Mouse (Mus musculus): ENCODE data around the gene Chrm1. TPM values are rescaled to one million over a fixed set of nuclear protein-coding genes. Genes with fewer than 3 reads are reported as not detected.
A peak's percentile ranks its signal among the peaks of the same experiment; 100 is the strongest.

Gene Chrm1
- polyA plus RNA-seq, 1 experiment from 2014 or later: 0.98 TPM

- Histone ChIP-seq H3K9me3 (ENCODE audit: control insufficient read depth) (no peaks in the 10 kb centered on the region), H3K27me3 (replicated peaks; ENCODE audit: control insufficient read depth, insufficient read depth, low read length) (0 out of 2 replicates have a peak, but pooled peaks cover 3% of the 10 kb centered on the region), H3K4me1 (replicated peaks; ENCODE audit: control insufficient read depth, insufficient read depth, low read length) (0 out of 2 replicates have a peak, but pooled peaks cover 3% of the 10 kb centered on the region), H3K27ac (ENCODE audit: low read depth, low read length) (no peak overlapping the region), H3K4me2 (replicated peaks; ENCODE audit: low read depth) (peak overlapping the region; percentile 78), H3K4me3 (ENCODE audit: low read depth, low read length) (peak overlapping the region; percentile 32), H3K36me3 (ENCODE audit: control insufficient read depth, insufficient read depth) (no peaks in the 10 kb centered on the region), H3K9ac (ENCODE audit: low read depth, low read length) (no peak overlapping the region)
- peak; percentile 75 for TF ChIP-seq CTCF (IDR thresholded peaks at IDR 0.05; ENCODE audit: low read depth)
- 7% methylated on average over 11 of the region's 11 CpGs for WGBS
- ATAC-seq: no peak; the same call in 1 of the 2 replicates
Measured at GRCm38 (mm10) chr19:8662337-8662736, 1.3 kb upstream of the Chrm1 start.

GRCm38 (mm10) chr19:8663911-8664421 lies 377 bp downstream of the Chrm1 start:
- TF ChIP-seq CTCF (IDR thresholded peaks at IDR 0.05; ENCODE audit: low read depth): no peak
- 33% methylated on average over 9 of the region's 10 CpGs for WGBS
- no peaks in the 10 kb centered on the region for H3K9me3 ChIP-seq (ENCODE audit: control insufficient read depth)
- H3K4me3 ChIP-seq (ENCODE audit: low read depth, low read length): no peak overlapping the region
- H3K36me3 ChIP-seq (ENCODE audit: control insufficient read depth, insufficient read depth): no peaks in the 10 kb centered on the region
- ATAC-seq: no peak; the same call in 1 of the 2 replicates
- H3K9ac ChIP-seq (ENCODE audit: low read depth, low read length): no peak overlapping the region
- 0 out of 2 replicates have a peak, but pooled peaks cover 3% of the 10 kb centered on the region for H3K4me1 ChIP-seq (replicated peaks; ENCODE audit: control insufficient read depth, insufficient read depth, low read length)
- no peak overlapping the region for H3K27ac ChIP-seq (ENCODE audit: low read depth, low read length)
- 0 out of 2 replicates have a peak overlapping the region, but pooled peaks have one; percentile 9 for H3K4me2 ChIP-seq (replicated peaks; ENCODE audit: low read depth)
- 0 out of 2 replicates have a peak, but pooled peaks cover 3% of the 10 kb centered on the region for H3K27me3 ChIP-seq (replicated peaks; ENCODE audit: control insufficient read depth, insufficient read depth, low read length)

- no peak overlapping the region for H3K9ac ChIP-seq (ENCODE audit: low read depth, low read length)
- H3K4me2 ChIP-seq (replicated peaks; ENCODE audit: low read depth): 0 out of 2 replicates have a peak overlapping the region, but pooled peaks have one; percentile 9
- H3K36me3 ChIP-seq (ENCODE audit: control insufficient read depth, insufficient read depth): no peaks in the 10 kb centered on the region
- 0 out of 2 replicates have a peak, but pooled peaks cover 3% of the 10 kb centered on the region for H3K4me1 ChIP-seq (replicated peaks; ENCODE audit: control insufficient read depth, insufficient read depth, low read length)
- no peak for ATAC-seq
- 94% methylated on average over 3 of the region's 3 CpGs for whole genome bisulfite sequencing
- no peak overlapping the region for H3K27ac ChIP-seq (ENCODE audit: low read depth, low read length)
- TF ChIP-seq CTCF (IDR thresholded peaks at IDR 0.05; ENCODE audit: low read depth): no peak
- 0 out of 2 replicates have a peak, but pooled peaks cover 3% of the 10 kb centered on the region for H3K27me3 ChIP-seq (replicated peaks; ENCODE audit: control insufficient read depth, insufficient read depth, low read length)
- H3K4me3 ChIP-seq (ENCODE audit: low read depth, low read length): no peak overlapping the region
- H3K9me3 ChIP-seq (ENCODE audit: control insufficient read depth): no peaks in the 10 kb centered on the region
Measured at GRCm38 (mm10) chr19:8664859-8665258, 1.3 kb downstream of the Chrm1 start.

GRCm38 (mm10) chr19:8665746-8666145 lies 2.2 kb downstream of the Chrm1 start:
- WGBS: 75% methylated on average over 5 of the region's 5 CpGs
- H3K4me3 ChIP-seq (ENCODE audit: low read depth, low read length): no peak overlapping the region
- no peak for TF ChIP-seq CTCF (IDR thresholded peaks at IDR 0.05; ENCODE audit: low read depth)
- no peaks in the 10 kb centered on the region for H3K9me3 ChIP-seq (ENCODE audit: control insufficient read depth)
- no peak overlapping the region for H3K27ac ChIP-seq (ENCODE audit: low read depth, low read length)
- H3K4me1 ChIP-seq (replicated peaks; ENCODE audit: control insufficient read depth, insufficient read depth, low read length): 0 out of 2 replicates have a peak, but pooled peaks cover 3% of the 10 kb centered on the region
- H3K36me3 ChIP-seq (ENCODE audit: control insufficient read depth, insufficient read depth): no peaks in the 10 kb centered on the region
- no peak overlapping the region for H3K4me2 ChIP-seq (replicated peaks; ENCODE audit: low read depth)
- ATAC-seq: no peak
- no peak overlapping the region for H3K9ac ChIP-seq (ENCODE audit: low read depth, low read length)
- 0 out of 2 replicates have a peak, but pooled peaks cover 3% of the 10 kb centered on the region for H3K27me3 ChIP-seq (replicated peaks; ENCODE audit: control insufficient read depth, insufficient read depth, low read length)

GRCm38 (mm10) chr19:8672859-8673258 lies 9.3 kb downstream of the Chrm1 start:
- H3K9ac ChIP-seq (ENCODE audit: low read depth, low read length): no peak overlapping the region
- H3K27ac ChIP-seq (ENCODE audit: low read depth, low read length): no peak overlapping the region
- H3K9me3 ChIP-seq (ENCODE audit: control insufficient read depth): no peaks in the 10 kb centered on the region
- no peaks in the 10 kb centered on the region for H3K27me3 ChIP-seq (replicated peaks; ENCODE audit: control insufficient read depth, insufficient read depth, low read length)
- 69% methylated on average over 3 of the region's 3 CpGs for WGBS
- H3K4me1 ChIP-seq (replicated peaks; ENCODE audit: control insufficient read depth, insufficient read depth, low read length): no peaks in the 10 kb centered on the region
- no peak for ATAC-seq
- no peak overlapping the region for H3K4me3 ChIP-seq (ENCODE audit: low read depth, low read length)
- no peak for TF ChIP-seq CTCF (IDR thresholded peaks at IDR 0.05; ENCODE audit: low read depth)
- H3K4me2 ChIP-seq (replicated peaks; ENCODE audit: low read depth): no peak overlapping the region
- H3K36me3 ChIP-seq (ENCODE audit: control insufficient read depth, insufficient read depth): no peaks in the 10 kb centered on the region

- TF ChIP-seq CTCF (IDR thresholded peaks at IDR 0.05; ENCODE audit: low read depth): no peak
- Histone ChIP-seq H3K36me3 (ENCODE audit: control insufficient read depth, insufficient read depth) (no peaks in the 10 kb centered on the region), H3K4me1 (replicated peaks; ENCODE audit: control insufficient read depth, insufficient read depth, low read length) (no peaks in the 10 kb centered on the region), H3K27ac (ENCODE audit: low read depth, low read length) (no peak overlapping the region), H3K4me2 (replicated peaks; ENCODE audit: low read depth) (no peak overlapping the region), H3K4me3 (ENCODE audit: low read depth, low read length) (no peak overlapping the region), H3K9ac (ENCODE audit: low read depth, low read length) (no peak overlapping the region), H3K9me3 (ENCODE audit: control insufficient read depth) (no peaks in the 10 kb centered on the region), H3K27me3 (replicated peaks; ENCODE audit: control insufficient read depth, insufficient read depth, low read length) (no peaks in the 10 kb centered on the region)
- 52% methylated on average over 9 of the region's 9 CpGs for WGBS
- no peak for ATAC-seq
Measured at GRCm38 (mm10) chr19:8673336-8674063, 9.9 kb downstream of the Chrm1 start.

Data from intestine, postnatal 0 days (tissue).